Mouse (Mus musculus) midbrain, embryonic 12.5 days (tissue): ENCODE measurements around the gene Gm21119. TPM values are rescaled to one million over a fixed set of nuclear protein-coding genes. Genes with fewer than 3 reads are reported as not detected.
"Not testable (repeated sequence)": the region's sequence is repeated elsewhere in the genome, so short reads cannot be mapped to it uniquely, and the experiment has no call there.

ENCODE experiments used
- ATAC-seq: fragments of 200-750 bp; cut with Nextera tagmentation; 2 replicates; pipeline ENCODE4 v1.8.0; 2017; ENCODE audit warnings: low read depth, moderate TSS enrichment, moderate library complexity; ENCODE audit not compliant: low FRiP score
- H3K27ac ChIP-seq: fragments of 300-500 bp; sonication (generic); replicated peaks from 2 replicates; pipeline ENCODE4 v1.5.1; 2016; ENCODE audit warnings: mild to moderate bottlenecking
- H3K27me3 ChIP-seq: fragments of 300-500 bp; sonication (generic); 2 replicates; pipeline ENCODE4 v1.6.1; 2016; ENCODE audit warnings: mild to moderate bottlenecking
- H3K36me3 ChIP-seq: fragments of 300-500 bp; sonication (generic); 2 replicates; pipeline ENCODE4 v1.6.1; 2016
- H3K4me1 ChIP-seq: fragments of 300-500 bp; sonication (generic); 2 replicates; pipeline ENCODE4 v1.6.1; 2016
- H3K4me2 ChIP-seq: fragments of 300-500 bp; sonication (generic); replicated peaks from 2 replicates; pipeline ENCODE4 v1.6.1; 2016; ENCODE audit warnings: mild to moderate bottlenecking, moderate library complexity
- H3K4me3 ChIP-seq: fragments of 300-500 bp; sonication (generic); 2 replicates; pipeline ENCODE4 v1.5.1; 2016; ENCODE audit warnings: mild to moderate bottlenecking
- H3K9ac ChIP-seq: fragments of 300-500 bp; sonication (generic); replicated peaks from 2 replicates; pipeline ENCODE4 v1.6.1; 2016; ENCODE audit warnings: mild to moderate bottlenecking, moderate library complexity
- H3K9me3 ChIP-seq: fragments of 300-500 bp; sonication (generic); 2 replicates; pipeline ENCODE4 v1.6.1; 2016; ENCODE audit warnings: mild to moderate bottlenecking
- WGBS: fragments of 180-500 bp; shearing (Covaris S2); methylation state at CpG from one replicate; pipeline ENCODE4 v1.1.7; 2016; 5-methylcytosine and 5-hydroxymethylcytosine counted together
- polyA plus RNA-seq: library from polyadenylated mRNA; unstranded; fragments of >200 nt; fragmentation: Nextera tagmentation; extraction: Ambion mirVana; gene quantifications from 2 replicates; pipeline ENCODE4 v1.2.1, GENCODE M21; 2016

Gm21119 gene
- polyA plus RNA-seq, 1 experiment from 2014 or later, result not detected

DNA sequence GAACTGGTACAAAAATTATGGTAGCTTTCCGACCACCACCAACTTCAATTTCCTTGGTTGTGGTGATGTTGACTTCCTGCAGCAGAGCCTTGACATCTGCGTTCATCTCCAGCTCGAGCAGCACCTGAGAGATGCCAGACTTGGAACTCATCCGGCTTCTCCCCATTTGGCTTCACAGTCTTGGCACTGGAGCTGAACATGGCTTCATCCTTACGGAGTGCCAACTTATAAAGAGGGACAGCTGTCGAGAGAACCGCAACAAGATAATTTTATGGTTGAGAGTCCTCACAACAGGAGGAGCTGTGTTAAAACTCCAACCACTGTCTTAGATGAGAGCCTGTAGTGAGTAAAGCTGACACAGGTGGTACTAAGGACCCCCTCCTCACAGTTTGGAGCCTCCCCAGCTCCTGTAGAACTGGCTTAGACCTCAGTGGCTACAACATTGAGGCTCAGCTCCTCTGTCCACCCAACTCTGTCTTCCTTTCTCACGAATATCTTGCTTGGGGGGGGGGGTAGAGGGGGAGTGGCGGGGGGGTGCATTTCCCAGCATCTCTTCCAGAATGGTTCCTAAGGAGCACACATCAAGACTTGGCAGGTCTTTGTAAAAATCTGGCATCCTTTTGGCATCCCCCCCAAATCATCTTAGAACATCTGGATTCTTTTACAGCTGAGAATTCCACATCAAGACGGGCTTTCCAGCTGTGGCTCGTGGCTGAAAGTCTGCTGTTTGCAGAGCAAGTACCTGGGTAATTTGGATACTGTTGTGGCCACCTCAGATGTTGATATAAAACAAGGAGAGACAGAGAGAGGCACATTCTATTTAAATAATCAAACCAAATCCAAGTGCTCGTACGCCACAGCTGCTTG is 17.6 kb upstream of the Gm21119 start:
- ATAC-seq, result peak; percentile 85
- not testable (repeated sequence) for H3K9ac ChIP-seq, H3K27ac ChIP-seq, H3K4me3 ChIP-seq, H3K4me2 ChIP-seq, H3K27me3 ChIP-seq, H3K4me1 ChIP-seq, H3K9me3 ChIP-seq, H3K36me3 ChIP-seq
- 79% methylated on average over 10 of the region's 13 CpGs for WGBS

DNA sequence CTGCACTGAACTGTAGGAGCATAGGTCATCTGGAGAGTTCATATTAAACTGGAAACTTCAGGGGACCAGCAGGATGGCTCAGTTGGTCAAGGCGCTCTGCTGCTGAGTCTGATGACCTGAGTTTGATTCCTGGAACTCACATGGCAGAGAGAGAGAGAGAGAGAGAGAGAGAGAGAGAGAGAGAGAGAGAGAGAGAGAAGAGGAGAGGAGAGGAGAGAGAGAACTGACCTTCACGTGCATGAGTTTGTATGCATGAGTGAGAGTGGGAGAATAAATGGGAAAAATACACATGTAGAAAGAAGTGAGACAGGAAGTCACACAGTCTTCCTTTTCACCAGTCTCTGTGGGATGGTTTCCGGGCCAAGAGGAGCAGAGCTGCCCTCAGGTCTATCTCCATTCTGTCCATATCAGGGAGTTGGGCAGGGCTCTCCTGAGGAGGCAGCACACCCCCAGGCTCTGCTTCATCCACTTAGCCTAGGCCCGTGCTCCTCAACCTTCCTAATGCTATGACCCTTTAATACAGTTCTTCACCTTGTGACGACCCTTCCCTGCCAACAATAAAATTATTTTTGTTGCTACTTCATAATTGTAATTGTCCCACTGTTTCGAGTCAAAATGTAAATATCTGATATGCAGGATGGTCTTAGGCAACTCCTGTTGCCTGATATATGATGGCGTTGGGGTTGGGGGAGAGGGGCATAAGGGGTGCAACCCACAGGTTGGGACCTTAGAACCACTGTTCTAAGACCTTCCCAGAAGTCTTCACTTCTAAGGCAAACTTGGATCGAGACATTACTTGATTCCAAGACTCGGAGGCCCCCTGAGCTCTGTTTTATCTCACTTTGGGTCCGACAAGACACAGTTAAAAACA is 16.2 kb upstream of the Gm21119 start:
- H3K27me3 ChIP-seq, H3K36me3 ChIP-seq, H3K9ac ChIP-seq, H3K4me2 ChIP-seq, H3K27ac ChIP-seq, H3K4me3 ChIP-seq, H3K9me3 ChIP-seq, H3K4me1 ChIP-seq: not testable (repeated sequence)
- 86% methylated on average over 8 of the region's 10 CpGs for WGBS
- ATAC-seq, result peak; percentile 86

DNA sequence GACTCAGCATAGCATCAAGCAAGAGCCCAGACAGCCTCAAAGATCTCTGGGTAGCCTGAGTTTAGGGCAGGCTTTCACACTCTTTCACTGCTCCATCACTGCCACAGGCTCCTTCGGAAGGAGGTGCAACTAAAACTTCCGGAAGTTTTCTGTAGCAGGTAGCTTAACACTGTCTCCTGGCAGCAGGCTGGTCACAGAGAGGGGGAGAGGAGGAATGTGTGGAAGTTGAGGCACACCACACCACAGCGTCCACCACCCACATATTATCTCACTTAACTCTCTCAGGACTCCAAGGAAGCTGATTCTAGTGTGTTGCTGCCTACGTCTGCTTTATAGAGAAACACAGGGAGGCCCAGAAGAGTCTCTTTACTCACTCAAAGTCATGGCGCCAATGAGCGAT is 15.4 kb upstream of the Gm21119 start:
- H3K4me3 ChIP-seq, H3K4me2 ChIP-seq, H3K9ac ChIP-seq, H3K27ac ChIP-seq, ATAC-seq, H3K4me1 ChIP-seq, H3K9me3 ChIP-seq, H3K36me3 ChIP-seq, H3K27me3 ChIP-seq: not testable (repeated sequence)
- 83% methylated on average over 4 of the region's 6 CpGs for WGBS

DNA sequence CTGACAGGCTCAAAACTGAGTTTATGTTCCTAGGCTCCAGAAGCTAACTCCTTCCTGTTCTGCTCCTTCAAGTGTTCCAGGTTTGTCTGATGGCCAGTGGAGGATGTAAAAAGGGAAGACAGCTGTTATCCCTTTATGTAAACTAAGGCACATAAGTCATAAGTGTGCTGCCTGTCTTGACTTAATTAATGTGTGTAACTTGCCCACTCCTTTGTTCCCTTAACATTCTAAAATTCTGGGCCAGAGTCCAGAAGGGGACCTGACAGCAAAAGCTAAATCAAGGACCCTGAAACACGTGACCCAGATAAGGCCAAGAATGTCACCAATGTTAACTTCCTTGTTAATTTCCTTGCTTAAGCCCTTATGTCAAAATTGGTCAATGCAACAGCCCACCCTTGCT is 3.9 kb upstream of the Gm21119 start:
- not testable (repeated sequence) for H3K4me3 ChIP-seq, ATAC-seq, H3K4me1 ChIP-seq, H3K36me3 ChIP-seq, H3K9me3 ChIP-seq, H3K4me2 ChIP-seq, H3K27me3 ChIP-seq, H3K9ac ChIP-seq, H3K27ac ChIP-seq
- 70% methylated on average over 1 of the region's 1 CpGs for WGBS

DNA sequence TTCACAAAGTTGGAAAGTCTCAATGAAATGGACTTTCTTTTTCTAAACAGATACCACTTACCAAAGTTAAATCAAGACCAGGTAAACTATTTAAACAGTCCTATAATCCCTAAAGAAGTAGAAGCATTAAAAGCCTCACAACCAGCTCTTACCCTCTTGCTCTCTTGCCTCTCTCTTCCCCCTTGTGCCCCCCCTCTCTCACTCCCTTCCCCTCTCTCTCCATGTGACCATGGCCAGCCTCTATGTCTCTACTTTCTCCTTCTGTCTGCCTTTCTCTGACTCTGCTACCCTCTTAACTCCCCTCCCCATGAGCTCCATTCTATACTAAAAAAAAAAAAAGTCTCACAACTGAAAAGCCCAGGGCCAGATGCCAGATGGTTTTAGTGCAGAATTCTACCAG is 2.0 kb upstream of the Gm21119 start:
- H3K9me3 ChIP-seq, H3K4me2 ChIP-seq, H3K4me3 ChIP-seq, H3K27ac ChIP-seq, H3K4me1 ChIP-seq, ATAC-seq, H3K36me3 ChIP-seq, H3K9ac ChIP-seq, H3K27me3 ChIP-seq: not testable (repeated sequence)

DNA sequence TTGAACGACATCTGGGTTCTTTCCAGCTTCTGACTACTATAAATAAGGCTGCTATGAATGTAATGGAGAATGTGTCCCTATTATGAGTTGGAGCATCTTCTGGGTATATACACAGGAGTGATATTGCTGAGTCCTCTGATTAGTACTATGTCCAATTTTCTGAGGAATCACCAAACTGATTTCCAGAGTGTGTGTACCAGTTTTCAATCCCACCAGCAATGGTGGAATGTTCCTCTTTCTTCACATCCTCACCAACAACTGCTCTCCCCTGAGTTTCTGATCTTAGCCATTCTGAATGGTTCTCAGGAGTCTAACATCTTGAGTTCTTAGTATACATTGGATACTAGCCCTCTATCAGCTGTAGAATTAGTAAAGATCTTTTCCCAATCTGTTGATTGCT is 16.0 kb downstream of the Gm21119 start:
- not testable (repeated sequence) for H3K4me3 ChIP-seq, H3K27ac ChIP-seq, H3K9ac ChIP-seq, H3K9me3 ChIP-seq, ATAC-seq, H3K36me3 ChIP-seq, H3K4me1 ChIP-seq, H3K27me3 ChIP-seq, H3K4me2 ChIP-seq
- WGBS, result 58% methylated on average over 1 of the region's 1 CpGs

DNA sequence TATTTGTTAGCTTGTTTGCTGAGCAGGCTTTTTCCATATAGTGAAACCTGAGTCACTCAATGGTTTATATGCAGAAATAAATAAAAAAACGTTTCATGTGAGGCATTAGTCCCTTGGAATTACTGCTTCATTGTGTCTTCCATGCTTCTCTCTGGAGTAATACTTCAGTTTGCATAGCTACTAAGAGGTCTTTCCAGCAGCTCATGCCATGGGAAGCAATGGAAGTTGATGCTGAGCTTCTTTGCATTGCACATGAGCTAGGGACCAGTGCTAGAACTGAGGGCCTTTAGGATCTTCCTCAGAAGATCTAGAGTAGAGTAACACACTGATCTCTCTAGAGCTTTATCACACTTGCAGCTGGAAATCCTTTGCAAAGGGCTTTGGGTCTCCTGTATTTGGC is 23.2 kb downstream of the Gm21119 start:
- 49% methylated on average over 1 of the region's 1 CpGs for WGBS
- H3K4me2 ChIP-seq, H3K36me3 ChIP-seq, ATAC-seq, H3K27me3 ChIP-seq, H3K4me1 ChIP-seq, H3K4me3 ChIP-seq, H3K27ac ChIP-seq, H3K9me3 ChIP-seq, H3K9ac ChIP-seq: not testable (repeated sequence)

DNA sequence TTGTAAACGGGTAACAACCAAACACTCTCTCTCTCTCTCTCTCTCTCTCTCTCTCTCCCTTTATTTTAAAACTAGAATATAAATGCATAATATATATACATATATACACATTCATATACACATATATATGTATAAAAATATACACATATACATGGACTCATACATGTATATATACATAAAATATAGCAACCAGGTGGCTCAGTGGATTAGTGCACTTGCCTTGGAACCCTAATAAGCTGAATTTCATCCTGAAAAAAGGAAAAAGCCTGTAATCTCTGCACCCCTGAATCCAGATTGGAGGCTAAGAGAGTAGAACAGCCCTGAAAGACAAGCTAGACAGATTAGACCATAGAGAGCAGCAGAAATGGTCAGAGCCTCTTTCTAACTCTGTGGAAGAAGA is 28.8 kb downstream of the Gm21119 start:
- H3K27ac ChIP-seq, H3K9me3 ChIP-seq, H3K27me3 ChIP-seq, H3K4me3 ChIP-seq, H3K9ac ChIP-seq, H3K36me3 ChIP-seq, ATAC-seq, H3K4me2 ChIP-seq, H3K4me1 ChIP-seq: not testable (repeated sequence)
- WGBS, result no CpG with 5 or more reads among the region's 1 CpGs

DNA sequence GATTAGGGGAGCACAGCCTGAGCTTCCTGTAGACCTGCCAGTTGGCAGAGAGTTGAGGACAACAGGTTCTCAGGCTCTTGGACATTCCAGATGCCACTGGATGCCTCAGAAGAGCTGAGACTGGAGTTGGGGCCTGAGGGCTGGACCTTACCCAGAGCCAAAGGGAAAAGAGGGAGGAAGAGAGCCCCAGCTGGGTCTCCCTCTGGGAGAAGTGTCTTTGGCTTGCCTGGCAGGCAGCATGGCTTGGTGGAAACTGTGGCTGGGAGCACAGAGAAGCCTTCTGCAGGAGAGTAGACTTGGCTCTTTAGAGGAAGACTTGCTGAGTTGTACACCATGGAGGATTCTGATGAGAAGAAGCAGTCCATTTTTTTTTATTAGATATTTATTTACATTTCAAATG is 38.3 kb downstream of the Gm21119 start:
- not testable (repeated sequence) for H3K36me3 ChIP-seq, H3K9ac ChIP-seq, H3K27ac ChIP-seq, H3K4me2 ChIP-seq, H3K9me3 ChIP-seq, H3K4me1 ChIP-seq, H3K4me3 ChIP-seq, H3K27me3 ChIP-seq, ATAC-seq

DNA sequence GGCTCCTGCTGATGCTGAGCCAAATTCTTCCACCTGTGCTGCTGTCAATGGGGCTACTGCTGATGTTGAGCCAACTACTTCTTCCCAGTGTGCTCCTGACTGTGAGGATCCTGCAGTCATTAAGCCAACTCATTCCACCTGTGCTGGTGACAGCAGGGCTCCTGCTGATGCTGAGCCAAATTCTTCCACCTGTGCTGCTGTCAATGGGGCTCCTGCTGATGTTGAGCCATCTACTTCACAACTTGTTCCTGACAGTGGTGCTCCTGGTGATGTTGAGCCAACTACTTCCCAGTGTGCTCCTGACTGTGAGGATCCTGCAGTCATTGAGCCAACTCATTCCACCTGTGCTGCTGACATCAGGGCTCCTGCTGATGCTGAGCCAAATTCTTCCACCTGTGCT is 63.7 kb downstream of the Gm21119 start:
- ATAC-seq, H3K9ac ChIP-seq, H3K27me3 ChIP-seq, H3K27ac ChIP-seq, H3K4me1 ChIP-seq, H3K4me2 ChIP-seq, H3K9me3 ChIP-seq, H3K36me3 ChIP-seq, H3K4me3 ChIP-seq: not testable (repeated sequence)
